Mouse (Mus musculus) cerebellum, adult 2 months (tissue): Measurements from ENCODE around the gene Dock2.

Experiments
- CTCF ChIP-seq: fragments of 200-500 bp; IDR thresholded peaks from 2 replicates; pipeline ENCODE4 v1.5.1; 2011; ENCODE audit warnings: low read depth, mild to moderate bottlenecking, control low read depth, low read length, moderate library complexity, borderline replicate concordance; ENCODE audit not compliant: insufficient read depth
- POLR2A ChIP-seq: fragments of 200-500 bp; IDR thresholded peaks from 2 replicates; pipeline ENCODE4 v1.6.1; 2011; ENCODE audit warnings: low read length, control low read depth, borderline replicate concordance; ENCODE audit not compliant: insufficient read depth

- TF ChIP-seq CTCF (no peak), POLR2A (no peak)
Measured at GRCm38 (mm10) chr11:34193658-34194057, 590.0 kb downstream of the Dock2 start.
